In the genomic region with DNA sequence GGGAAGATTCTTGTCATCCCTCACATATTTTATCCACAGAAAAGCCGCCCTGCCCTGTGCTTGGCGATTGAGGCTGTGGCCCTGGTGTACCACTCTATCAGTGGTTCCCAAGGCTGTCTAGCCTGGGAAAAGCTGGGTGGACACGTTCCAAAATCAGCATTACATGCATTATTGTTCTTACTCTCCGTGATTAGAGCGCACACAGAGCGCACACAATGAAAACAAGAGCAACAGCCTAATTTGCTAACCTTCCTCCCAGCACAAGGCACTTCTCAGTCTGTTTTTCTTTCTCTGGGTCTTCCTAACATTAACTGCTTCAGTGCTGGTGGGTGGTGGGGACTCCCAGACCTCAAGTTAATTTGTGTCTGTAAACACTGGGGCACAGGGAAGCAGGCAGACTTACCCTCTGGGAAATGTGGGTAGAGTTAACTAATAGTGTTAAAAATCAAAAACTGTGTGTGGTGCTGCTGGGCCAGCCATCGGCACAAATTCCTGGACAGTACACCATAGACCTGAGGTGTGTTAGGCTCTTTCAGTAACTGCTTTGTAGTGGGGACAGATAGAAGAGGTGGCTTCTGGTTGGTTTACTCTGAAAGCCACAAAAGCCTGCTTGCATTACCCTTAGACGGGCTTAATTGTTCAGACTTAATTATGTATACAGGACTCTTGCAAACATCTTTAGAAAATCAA, we compare ENCODE assay signal across 9 mouse cellular contexts.
DNase-seq lines count a peak whose midpoint lies in the region; ATAC-seq and TF ChIP-seq lines count a peak whose summit lies in the region.
"Had no signal": no experiment of that assay in that cellular context is flagged by ENCODE, and none has a peak within 500 bp of the region (broad histone marks: within the 10 kb centered on the region; RNA-seq: fewer than 3 reads in every experiment).

No protein-coding gene starts in this region.

- no peaks in the 10 kb centered on the region for H3K36me3 ChIP-seq in embryonic facial prominence, embryonic 11.5 days (replicated peaks; ENCODE audit: control insufficient read depth, insufficient read depth, low read depth, low read length)
- no peaks in the 10 kb centered on the region for H3K36me3 ChIP-seq in heart, postnatal 0 days (replicated peaks; ENCODE audit: control insufficient read depth, insufficient read depth, low read length)
- H3K36me3 ChIP-seq in lung, embryonic 16.5 days (ENCODE audit: control insufficient read depth, insufficient read depth, low read length): no peaks in the 10 kb centered on the region
- H3K36me3 ChIP-seq in stomach, embryonic 14.5 days (ENCODE audit: control insufficient read depth, insufficient read depth, low read length): no peaks in the 10 kb centered on the region
- H3K36me3 ChIP-seq: liver, embryonic 13.5 days had no signal

- H3K4me2 ChIP-seq in embryonic facial prominence, embryonic 11.5 days (ENCODE audit: low read depth, low read length): peak overlapping the region; percentile 3; the same call in 1 of the 2 replicates
- H3K4me2 ChIP-seq in heart, postnatal 0 days (ENCODE audit: low read depth, low read length): peak overlapping the region; percentile 52
- H3K4me2 ChIP-seq in lung, embryonic 16.5 days (ENCODE audit: low read depth, low read length): peak overlapping the region; percentile 35
- peak overlapping the region; percentile 26 for H3K4me2 ChIP-seq in stomach, embryonic 14.5 days (replicated peaks; ENCODE audit: low read depth, low read length)
- H3K4me2 ChIP-seq: liver, embryonic 13.5 days had no signal

- 0 out of 2 replicates have a peak overlapping the region, but pooled peaks have one; percentile 5 for H3K9ac ChIP-seq in embryonic facial prominence, embryonic 11.5 days (replicated peaks; ENCODE audit: low read length)
- no peak overlapping the region for H3K9ac ChIP-seq in heart, postnatal 0 days (replicated peaks; ENCODE audit: low read depth, low read length)
- H3K9ac ChIP-seq in lung, embryonic 16.5 days (ENCODE audit: low read length): no peak overlapping the region
- H3K9ac ChIP-seq in stomach, embryonic 14.5 days (replicated peaks; ENCODE audit: low read depth, low read length): no peak overlapping the region
- H3K9ac ChIP-seq: liver, embryonic 13.5 days had no signal

- H3K27ac ChIP-seq in embryonic facial prominence, embryonic 11.5 days (replicated peaks; ENCODE audit: low read depth, low read length): no peak overlapping the region
- H3K27ac ChIP-seq in heart, postnatal 0 days (ENCODE audit: low read depth): peak overlapping the region; percentile 34; the same call in 1 of the 2 replicates
- 0 out of 2 replicates have a peak overlapping the region, but pooled peaks have one; percentile 10 for H3K27ac ChIP-seq in lung, embryonic 16.5 days (ENCODE audit: low read length)
- H3K27ac ChIP-seq in stomach, embryonic 14.5 days (ENCODE audit: low read length): no peak overlapping the region
- H3K27ac ChIP-seq: liver, embryonic 13.5 days had no signal

- no peaks in the 10 kb centered on the region for H3K4me1 ChIP-seq in embryonic facial prominence, embryonic 11.5 days (ENCODE audit: control insufficient read depth, insufficient read depth, low read length)
- H3K4me1 ChIP-seq in heart, postnatal 0 days (ENCODE audit: control insufficient read depth, insufficient read depth): peaks cover 10% of the 10 kb centered on the region
- H3K4me1 ChIP-seq in lung, embryonic 16.5 days (replicated peaks; ENCODE audit: control insufficient read depth, insufficient read depth, low read length): peaks cover 9% of the 10 kb centered on the region
- no peaks in the 10 kb centered on the region; the same call in 1 of the 2 replicates for H3K4me1 ChIP-seq in stomach, embryonic 14.5 days (ENCODE audit: control insufficient read depth, insufficient read depth, low read length)
- H3K4me1 ChIP-seq: liver, embryonic 13.5 days had no signal

- 4% methylated on average over 8 of the region's 8 CpGs for WGBS in embryonic facial prominence, embryonic 11.5 days
- WGBS in heart, postnatal 0 days: 8% methylated on average over 8 of the region's 8 CpGs
- 6% methylated on average over 8 of the region's 8 CpGs for WGBS in lung, embryonic 16.5 days
- 9% methylated on average over 8 of the region's 8 CpGs for WGBS in stomach, embryonic 14.5 days

- no peak overlapping the region for H3K4me3 ChIP-seq in embryonic facial prominence, embryonic 11.5 days (ENCODE audit: low read depth, low read length)
- H3K4me3 ChIP-seq in heart, postnatal 0 days (ENCODE audit: low read depth, low read length): peak overlapping the region; percentile 14
- peak overlapping the region; percentile 14 for H3K4me3 ChIP-seq in lung, embryonic 16.5 days (ENCODE audit: low read length)
- peak overlapping the region; percentile 15; the same call in 1 of the 2 replicates for H3K4me3 ChIP-seq in stomach, embryonic 14.5 days (ENCODE audit: low read depth, low read length)
- H3K4me3 ChIP-seq: liver, embryonic 13.5 days had no signal

- TF ChIP-seq EP300 in heart, postnatal 0 days (IDR thresholded peaks at IDR 0.05; ENCODE audit: low read depth): no peak

- no peaks in the 10 kb centered on the region for H3K27me3 ChIP-seq in embryonic facial prominence, embryonic 11.5 days (ENCODE audit: control insufficient read depth, insufficient read depth, low read length)
- no peaks in the 10 kb centered on the region for H3K27me3 ChIP-seq in heart, postnatal 0 days (ENCODE audit: control insufficient read depth, insufficient read depth, low read length)
- no peaks in the 10 kb centered on the region for H3K27me3 ChIP-seq in lung, embryonic 16.5 days (ENCODE audit: control insufficient read depth, insufficient read depth, low read depth, low read length)
- H3K27me3 ChIP-seq in stomach, embryonic 14.5 days (ENCODE audit: control insufficient read depth, insufficient read depth, low read length): no peaks in the 10 kb centered on the region
- H3K27me3 ChIP-seq: liver, embryonic 13.5 days had no signal

- ATAC-seq in embryonic facial prominence, embryonic 11.5 days (replicated peaks; ENCODE audit: insufficient number of reproducible peaks, low FRiP score, low TSS enrichment, low read depth): peak; percentile 88
- ATAC-seq in heart, postnatal 0 days (ENCODE audit: insufficient read depth, low read depth): peak; percentile 60
- ATAC-seq in lung, embryonic 16.5 days (ENCODE audit: low read depth): peak; percentile 43
- ATAC-seq in stomach, embryonic 14.5 days (ENCODE audit: insufficient number of reproducible peaks, insufficient read depth, low FRiP score, low read depth): no peak

- peak; percentile 3 to 6 for DNase-seq in cerebellum, postnatal 14 days
- no peak for DNase-seq in cerebellum, postnatal 25 days
- DNase-seq in embryonic facial prominence, embryonic 11.5 days (ENCODE audit: low spot score): peak; percentile 58
- peak; percentile 37 for DNase-seq in heart, postnatal 0 days (ENCODE audit: low spot score)
- no peak for DNase-seq in spleen, postnatal 10 days (ENCODE audit: low spot score in 2 of 2)
- no peak for DNase-seq in gastrocnemius, postnatal 4 days (ENCODE audit: low spot score in 2 of 2)
- DNase-seq: liver, embryonic 13.5 days had no signal

- no peak for TF ChIP-seq CTCF in heart, postnatal 0 days (IDR thresholded peaks at IDR 0.05; ENCODE audit: low read depth)

- no peaks in the 10 kb centered on the region for H3K9me3 ChIP-seq in embryonic facial prominence, embryonic 11.5 days (replicated peaks; ENCODE audit: control insufficient read depth, low read length)
- no peaks in the 10 kb centered on the region for H3K9me3 ChIP-seq in heart, postnatal 0 days (replicated peaks; ENCODE audit: control insufficient read depth, low read length)
- H3K9me3 ChIP-seq in lung, embryonic 16.5 days (ENCODE audit: control insufficient read depth, low read length): no peaks in the 10 kb centered on the region
- H3K9me3 ChIP-seq in stomach, embryonic 14.5 days (ENCODE audit: control insufficient read depth, low read depth, low read length): no peaks in the 10 kb centered on the region
- H3K9me3 ChIP-seq: liver, embryonic 13.5 days had no signal

Comparison
In these comparisons a context has a peak if more than half of its experiments do, and no peak if none do; other contexts are left out.
1. DNase-seq: peak in cerebellum, postnatal 14 days (2 of 2), embryonic facial prominence, embryonic 11.5 days (single experiment) and heart, postnatal 0 days (single experiment); none in cerebellum, postnatal 25 days (0 of 2), spleen, postnatal 10 days (0 of 2) and gastrocnemius, postnatal 4 days (0 of 2).
2. H3K27ac ChIP-seq: peak in heart, postnatal 0 days (single experiment) and lung, embryonic 16.5 days (single experiment); none in embryonic facial prominence, embryonic 11.5 days (single experiment) and stomach, embryonic 14.5 days (single experiment).
3. Peak in every context shown above with its lines, with median percentiles within 50 percentile points of each other: H3K4me2 ChIP-seq.